Mouse (Mus musculus) urinary bladder, postnatal 14 days (tissue): Measurements from ENCODE around the gene Lypd6b.
A peak's percentile ranks its signal among the peaks of the same experiment; 100 is the strongest.

Source experiments
- DNase-seq: peaks from one replicate; pipeline ENCODE4 v3.0.0; 2021; ENCODE audit warnings: low spot score

The Lypd6b gene

GRCm38 (mm10) chr2:49787376-49788050 lies at the start of gene Lypd6b:
TSS of gene Lypd6b (plus strand) at chr2:49787688.
- peak; percentile 45 for DNase-seq

DNA sequence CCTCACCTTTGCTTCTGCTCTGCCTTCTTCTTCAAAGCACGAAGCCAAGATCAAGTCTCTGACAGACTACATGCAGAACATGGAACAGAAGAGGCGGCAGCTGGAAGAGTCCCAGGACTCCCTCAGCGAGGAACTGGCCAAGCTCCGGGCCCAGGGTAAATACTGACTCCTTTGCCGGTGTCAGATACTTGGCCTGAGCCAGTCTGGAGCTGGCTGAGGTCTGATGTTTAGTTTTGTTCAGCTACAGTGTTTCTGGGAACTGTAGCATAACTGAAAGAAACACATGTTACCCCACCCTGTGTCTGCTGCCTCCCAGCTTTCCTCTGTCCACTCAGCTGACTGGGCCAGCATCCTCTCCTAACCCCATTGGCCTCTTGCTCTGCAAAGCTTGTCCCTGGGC lies 48.4 kb upstream of the Lypd6b start:
- DNase-seq: peak; percentile 46

GRCm38 (mm10) chr2:49741026-49741425 lies 46.5 kb upstream of the Lypd6b start:
- DNase-seq: no peak

GRCm38 (mm10) chr2:49741895-49742734 lies 45.4 kb upstream of the Lypd6b start:
- no peak for DNase-seq

DNA sequence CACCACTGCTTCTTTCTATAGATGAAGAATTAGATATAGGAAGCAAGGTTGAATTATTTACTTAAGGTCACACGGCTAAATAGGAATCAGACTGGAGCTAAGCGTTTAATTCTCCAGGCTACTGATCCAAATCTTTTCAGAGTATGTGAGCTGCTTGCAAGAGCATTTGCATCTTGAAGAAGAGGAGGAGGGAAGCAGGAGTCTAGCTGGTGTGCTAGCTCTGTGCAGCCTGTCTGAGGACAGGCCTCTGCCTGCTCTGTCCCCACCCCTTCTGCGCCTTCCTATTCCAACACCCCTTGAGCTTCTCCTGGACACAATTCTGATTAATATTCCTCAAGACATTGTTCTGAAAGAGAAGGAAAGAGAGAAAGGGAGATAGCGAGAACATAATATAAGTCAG lies 44.6 kb upstream of the Lypd6b start:
- DNase-seq: no peak

DNA sequence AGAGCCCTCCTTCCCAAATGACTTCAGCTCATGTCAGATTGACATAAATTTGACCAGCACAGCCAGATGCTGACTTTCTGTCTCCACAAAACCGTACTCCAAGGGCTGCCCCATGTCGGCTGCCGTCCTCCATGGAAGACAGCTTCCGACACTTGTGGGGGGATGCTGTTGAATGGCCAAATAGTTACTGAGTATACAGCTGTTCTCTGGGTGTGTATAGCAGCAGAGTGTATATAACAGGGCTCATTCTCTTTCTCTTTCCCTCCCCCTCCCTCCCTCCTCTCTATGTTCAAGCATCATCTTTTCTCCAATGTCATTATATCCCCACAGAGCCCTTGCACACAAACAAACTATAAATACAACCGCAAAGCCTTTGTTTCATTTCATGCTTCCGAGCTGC lies 43.7 kb upstream of the Lypd6b start:
- DNase-seq: no peak

DNA sequence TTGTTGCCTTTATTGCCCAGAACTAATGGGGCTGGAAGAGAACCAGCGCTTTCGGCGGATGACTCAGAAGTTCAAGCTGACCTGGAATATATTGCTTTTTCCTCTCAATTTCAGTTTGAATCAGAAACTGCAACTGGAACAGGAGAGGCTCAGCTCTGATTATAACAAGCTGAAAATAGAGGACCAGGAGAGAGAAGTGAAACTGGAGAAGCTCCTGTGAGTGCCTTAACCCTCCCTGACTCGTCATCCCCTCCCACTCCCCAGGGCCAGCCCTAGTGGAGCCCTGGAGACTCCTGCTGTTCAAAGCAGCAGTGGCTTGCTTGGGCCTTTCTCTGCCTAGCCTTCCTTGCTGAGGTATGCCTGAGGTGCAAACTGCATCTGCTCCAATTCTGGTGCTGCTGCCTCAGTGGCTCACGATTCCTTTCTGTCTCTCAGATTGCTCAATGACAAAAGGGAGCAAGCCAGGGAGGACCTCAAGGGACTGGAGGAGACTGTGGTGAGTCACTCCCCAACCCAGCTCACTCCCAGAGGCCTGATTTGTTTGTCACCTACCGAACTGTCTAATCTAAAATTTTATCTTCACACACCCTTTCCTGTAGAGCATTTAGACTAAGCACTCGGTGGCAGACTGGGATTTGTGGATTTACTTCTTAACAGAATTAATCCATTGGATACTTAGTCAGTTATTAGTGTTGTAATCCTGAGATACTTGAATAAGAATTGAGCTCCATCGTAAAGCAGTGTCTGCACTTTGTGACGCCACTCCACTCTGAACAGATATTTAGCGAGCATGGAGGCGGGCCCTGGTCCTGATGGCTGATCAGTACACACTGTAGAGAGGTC lies 43.0 kb upstream of the Lypd6b start:
- DNase-seq: peak; percentile 53

GRCm38 (mm10) chr2:49745094-49745781 lies 42.2 kb upstream of the Lypd6b start:
- no peak for DNase-seq

- no peak for DNase-seq
Observed at GRCm38 (mm10) chr2:49746947-49747346, 40.5 kb upstream of the Lypd6b start.

- DNase-seq: no peak
Observed at GRCm38 (mm10) chr2:49747670-49748069, 39.8 kb upstream of the Lypd6b start.

GRCm38 (mm10) chr2:49748628-49749342 lies 38.7 kb upstream of the Lypd6b start:
- DNase-seq: peak; percentile 24

GRCm38 (mm10) chr2:49749730-49750576 lies 37.5 kb upstream of the Lypd6b start:
- DNase-seq: no peak

DNA sequence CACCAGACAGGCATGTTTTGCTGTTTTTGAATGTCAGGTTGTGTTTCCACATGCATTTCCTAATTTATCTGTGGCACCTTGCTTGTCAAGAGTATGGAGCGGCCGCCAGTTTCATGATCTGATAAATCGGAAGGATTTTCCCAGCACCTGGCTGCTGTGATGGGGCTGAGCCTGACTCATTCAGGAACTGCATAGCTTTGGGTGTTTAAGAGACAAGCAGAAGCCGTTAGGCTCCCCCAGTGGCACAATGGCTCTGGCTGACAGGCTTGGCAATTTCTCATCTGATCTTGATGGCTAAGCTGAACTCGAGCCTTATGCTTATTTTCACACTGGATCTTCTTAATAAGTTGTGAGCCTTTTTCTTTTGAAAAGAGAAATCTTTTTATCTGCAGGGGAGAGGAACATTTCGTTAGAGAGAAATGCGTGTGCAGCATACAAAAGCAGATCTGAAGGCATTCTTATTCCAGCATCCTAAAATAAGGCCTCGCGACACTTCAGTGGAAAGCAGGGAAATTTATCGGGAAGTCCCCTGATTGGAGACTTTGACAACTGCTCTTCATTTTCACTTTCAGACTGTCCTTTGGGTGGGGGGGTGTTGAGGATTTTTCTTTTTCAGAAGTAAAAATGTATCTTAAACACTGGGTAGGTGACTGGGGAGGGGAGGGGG lies 35.8 kb upstream of the Lypd6b start:
- no peak for DNase-seq

GRCm38 (mm10) chr2:49752211-49752607 lies 35.3 kb upstream of the Lypd6b start:
- no peak for DNase-seq

GRCm38 (mm10) chr2:49753062-49753461 lies 34.4 kb upstream of the Lypd6b start:
- no peak for DNase-seq

- no peak for DNase-seq
Observed at GRCm38 (mm10) chr2:49755054-49755453, 32.4 kb upstream of the Lypd6b start.

GRCm38 (mm10) chr2:49757616-49758015 lies 29.9 kb upstream of the Lypd6b start:
- DNase-seq: no peak

DNA sequence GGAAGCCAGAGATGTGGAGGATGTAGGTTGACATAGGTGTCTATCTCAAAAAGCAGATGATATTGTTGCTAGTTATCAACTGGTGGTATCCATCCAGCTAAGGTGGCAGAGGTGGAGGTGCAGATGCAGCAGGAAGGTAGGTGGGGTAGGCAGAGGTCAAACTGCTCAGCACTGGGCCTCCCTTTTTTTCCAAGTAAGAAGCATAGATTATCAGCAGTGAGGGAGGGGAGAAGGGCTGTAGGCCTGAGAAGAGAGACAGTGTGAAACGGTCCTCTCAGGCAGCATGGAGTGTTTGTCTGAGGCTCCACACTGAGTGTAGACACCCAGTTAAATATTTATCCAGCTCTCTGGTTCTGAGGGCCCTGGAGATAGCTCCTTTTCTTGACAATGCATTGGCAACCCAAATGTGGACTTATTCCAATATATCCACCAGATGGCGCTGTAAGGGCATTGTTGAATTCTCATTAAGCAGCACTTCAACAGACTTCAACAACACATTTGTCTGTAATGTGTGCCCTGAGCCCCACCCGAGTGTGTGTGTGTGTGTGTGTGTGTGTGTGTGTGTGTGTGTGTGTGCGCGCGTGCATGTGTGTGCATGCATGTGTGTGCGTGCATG lies 23.0 kb upstream of the Lypd6b start:
- peak; percentile 42 for DNase-seq

GRCm38 (mm10) chr2:49768916-49769315 lies 18.6 kb upstream of the Lypd6b start:
- DNase-seq: no peak
